Mouse (Mus musculus) embryo, embryonic 11 days (tissue): ENCODE data around the gene 2410137M14Rik.
A peak's percentile ranks its signal among the peaks of the same experiment; 100 is the strongest.

Experiments
- DNase-seq: peaks from one replicate; pipeline ENCODE4 v3.0.0-alpha.2; 2015

The 2410137M14Rik gene

DNA sequence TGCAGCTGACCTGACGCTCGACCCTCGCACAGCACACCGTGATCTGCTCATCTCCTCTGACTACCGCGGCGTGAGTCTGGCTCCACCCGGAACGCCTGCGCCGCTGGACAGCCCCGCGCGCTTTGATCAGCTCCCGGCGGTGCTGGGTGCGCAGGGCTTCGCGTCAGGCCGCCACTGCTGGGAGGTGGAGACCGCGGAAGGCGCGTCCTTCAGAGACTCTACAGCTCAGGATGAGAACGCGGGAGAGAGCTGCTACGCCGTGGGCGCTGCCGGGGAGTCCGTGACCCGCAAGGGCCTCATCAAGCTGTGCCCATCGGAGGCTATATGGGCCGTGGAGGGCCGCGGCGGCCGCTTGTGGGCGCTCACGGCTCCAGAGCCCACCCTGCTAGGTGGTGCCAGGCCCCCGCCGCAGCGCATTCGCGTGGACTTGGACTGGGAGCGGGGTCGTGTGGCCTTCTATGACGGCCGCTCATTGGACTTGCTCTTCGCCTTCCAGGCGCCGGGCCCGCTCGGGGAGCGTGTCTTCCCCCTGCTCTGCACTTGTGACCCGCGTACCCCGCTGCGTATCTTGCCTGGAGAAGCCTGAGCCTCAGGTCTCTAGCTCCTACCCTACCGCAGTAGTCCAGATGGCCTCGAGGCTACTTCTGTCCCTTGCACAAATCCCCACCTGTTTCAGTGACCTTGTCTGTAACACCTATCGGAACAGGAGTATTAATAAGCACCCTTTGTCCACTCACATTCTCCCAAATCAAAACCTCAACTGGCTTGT, 33.8 kb downstream of the 2410137M14Rik start:
- peak; percentile 79 for DNase-seq

DNA sequence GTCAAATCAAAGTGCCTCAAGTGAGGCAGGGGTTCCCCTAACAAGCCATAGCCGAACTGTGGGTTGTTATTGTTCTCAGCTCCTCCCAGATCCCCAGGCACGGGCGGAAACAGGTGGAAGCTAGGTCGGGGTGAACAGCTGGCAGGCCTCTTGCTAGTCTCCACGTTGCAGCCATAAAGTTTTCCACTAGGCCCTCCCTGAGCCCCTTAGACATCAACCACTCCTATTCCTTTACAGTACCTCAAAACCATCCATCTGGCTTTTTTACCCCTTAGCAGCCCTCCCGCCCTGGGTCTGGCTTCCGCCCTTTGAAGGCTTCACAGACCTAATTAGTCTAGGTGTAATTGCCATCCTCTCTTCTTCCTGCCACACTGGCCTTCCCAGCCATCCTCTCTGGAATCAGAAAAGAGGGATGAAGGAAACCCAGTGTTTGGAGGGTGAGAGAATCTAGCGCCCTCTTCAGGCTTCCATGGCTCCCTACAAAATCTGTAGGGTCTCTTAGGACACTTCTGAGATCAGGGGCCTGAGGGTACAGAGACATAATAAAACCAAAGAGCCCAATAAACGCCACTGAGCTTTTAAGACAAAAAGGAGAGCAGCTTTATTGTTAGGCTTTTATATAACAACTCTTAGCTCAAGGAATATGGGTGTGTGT, 36.8 kb downstream of the 2410137M14Rik start:
- DNase-seq = peak; percentile 38

DNA sequence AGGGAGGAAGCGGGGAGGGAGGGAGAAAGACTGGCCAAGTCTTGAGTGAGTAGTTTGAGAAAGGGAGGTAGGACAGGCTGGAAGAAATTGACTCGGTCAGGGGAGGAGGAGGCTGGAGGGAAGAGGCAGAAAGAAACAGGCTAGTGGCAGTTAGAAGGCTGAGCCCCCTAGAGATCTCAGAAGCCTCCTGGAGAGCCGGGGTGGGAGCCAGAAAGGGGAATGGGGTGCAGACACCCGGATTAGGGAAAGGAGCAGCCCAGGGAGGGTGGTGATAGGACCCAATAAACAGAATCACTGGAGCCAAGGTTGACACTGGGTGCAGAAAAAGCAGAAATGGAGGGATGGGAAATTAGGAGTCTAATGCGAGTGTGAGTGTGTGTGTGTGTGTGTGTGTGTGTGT, 37.3 kb downstream of the 2410137M14Rik start:
- DNase-seq = no peak

DNA sequence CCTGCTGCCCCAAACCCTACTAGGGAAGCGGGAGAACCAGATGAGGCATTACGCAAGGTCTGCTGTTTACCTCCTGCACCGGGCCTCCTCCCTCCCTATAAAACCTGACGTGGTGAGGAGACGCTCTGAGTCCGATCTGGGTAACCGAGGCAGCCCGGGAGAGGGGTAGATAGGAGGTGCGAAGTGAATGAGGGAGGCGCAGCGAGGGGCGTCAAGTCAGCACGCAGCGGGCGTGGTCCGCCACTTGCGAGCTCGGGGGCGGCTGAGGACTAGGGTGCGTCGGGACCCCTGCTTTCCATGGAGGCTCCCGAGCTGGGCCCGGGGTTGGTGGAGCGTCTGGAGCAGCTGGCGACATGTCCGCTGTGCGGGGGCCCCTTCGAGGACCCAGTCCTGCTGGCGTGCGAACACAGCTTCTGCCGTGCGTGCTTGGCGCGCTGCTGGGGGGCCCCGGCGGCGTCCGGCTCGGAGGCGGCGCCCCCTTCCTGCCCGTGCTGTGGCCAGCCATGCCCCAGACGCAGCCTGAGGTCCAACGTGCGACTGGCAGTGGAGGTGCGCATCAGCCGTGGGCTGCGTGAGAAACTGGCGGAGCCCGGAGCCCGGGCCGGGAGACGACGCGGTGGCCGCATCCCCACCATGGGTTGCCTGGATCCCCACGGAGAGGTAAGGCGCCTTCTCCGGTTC, 38.1 kb downstream of the 2410137M14Rik start, which contains the start of gene Rnf39:
Rnf39 (plus strand) TSS at position 128 of the 681 bp plus-strand sequence.
- DNase-seq = peak; percentile 12

DNA sequence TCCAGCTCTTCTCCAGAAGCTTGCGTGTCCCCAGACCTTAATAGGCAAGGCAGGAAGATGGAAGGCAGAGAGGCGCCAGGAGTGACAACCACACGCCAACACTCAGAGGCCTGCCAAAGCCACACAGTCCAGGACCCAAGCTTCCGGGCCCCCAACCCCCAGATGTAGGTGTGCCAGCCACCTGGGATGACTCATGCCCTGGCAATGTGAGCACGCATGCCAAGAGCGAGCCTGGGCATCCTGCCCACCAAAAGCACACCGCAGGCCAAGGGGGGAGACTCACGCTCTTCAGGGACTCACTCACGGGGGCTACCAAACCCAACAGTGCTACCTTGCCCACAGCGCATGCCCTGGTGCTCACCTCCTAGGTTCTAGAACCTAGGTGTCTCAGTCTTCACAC, 38.6 kb downstream of the 2410137M14Rik start:
- DNase-seq = no peak

DNA sequence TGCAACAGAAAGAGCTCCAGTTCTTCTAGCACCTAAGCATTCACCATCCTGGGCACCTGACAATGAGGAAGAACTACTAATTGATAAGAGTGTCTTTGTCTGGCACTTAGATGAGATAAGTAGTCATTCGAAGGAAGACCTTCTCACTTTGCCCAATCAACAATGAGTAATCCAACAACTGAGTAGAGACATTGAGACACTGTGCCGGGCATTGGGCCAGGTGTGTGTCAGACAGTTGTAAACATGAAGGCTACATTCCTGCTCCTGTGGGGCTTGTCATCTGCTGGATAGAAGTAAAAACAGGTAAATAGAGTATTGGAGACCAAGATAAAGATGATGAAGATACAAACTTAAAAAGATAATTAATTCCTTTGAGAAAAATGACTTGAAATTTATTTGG, 43.0 kb downstream of the 2410137M14Rik start:
- DNase-seq = no peak

DNA sequence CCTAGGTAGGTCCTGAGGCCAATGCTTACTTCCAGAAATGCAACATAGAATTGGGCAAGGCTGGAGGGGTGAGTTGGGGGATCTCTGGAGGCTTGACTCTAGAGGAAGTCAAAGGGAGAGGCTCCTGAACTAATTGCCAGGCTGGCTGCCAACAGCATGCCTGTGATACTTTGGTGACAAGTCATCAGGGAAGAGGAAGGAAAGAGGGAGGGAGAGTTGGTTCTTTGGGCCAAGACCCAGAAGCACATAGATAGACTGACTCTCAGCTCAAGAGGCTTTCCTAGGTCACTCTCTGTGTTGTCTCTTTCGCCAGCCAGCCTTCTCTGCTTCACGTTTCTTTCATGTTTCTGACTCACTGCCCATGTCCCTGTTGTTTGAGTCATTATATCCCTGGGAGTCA, 49.2 kb downstream of the 2410137M14Rik start:
- no peak for DNase-seq

DNA sequence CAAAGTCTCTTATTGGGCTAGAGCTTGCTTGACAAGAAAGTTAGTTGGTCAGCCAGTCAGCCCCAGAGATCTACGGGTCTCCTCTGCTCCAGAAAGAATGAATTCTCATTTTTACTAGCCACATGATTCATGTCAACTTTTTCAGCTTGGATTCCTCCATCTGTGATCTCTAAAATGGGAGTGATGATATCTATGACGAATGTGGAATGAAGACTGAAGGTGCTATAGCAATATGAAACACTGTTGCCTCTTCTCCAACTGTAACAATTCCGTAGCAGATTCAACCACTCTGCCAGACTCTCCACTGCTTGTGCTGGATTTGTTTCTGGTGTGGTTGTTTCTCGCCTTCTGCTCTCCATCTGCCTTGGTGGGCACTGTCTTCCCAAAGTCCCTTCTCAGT, 49.9 kb downstream of the 2410137M14Rik start:
- no peak for DNase-seq

DNA sequence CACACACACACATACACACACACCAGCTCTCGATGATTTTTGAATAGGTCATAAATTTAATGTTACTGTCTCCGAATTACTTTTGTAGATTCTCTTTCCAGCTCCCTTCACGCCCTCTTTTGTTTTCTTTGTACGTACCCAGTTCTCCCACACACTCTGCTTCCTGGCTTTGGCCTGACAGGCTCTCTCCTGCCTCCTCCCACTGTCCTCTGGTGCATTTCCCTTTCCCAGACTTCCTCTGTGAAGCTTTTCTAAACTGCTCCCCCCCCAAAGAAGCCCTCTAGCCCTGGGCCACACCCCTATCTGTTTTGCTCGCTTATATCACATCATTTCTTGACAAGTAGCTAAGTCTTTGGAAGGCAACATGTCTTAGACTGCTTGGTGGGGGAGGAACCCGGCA, 50.8 kb downstream of the 2410137M14Rik start:
- no peak for DNase-seq

DNA sequence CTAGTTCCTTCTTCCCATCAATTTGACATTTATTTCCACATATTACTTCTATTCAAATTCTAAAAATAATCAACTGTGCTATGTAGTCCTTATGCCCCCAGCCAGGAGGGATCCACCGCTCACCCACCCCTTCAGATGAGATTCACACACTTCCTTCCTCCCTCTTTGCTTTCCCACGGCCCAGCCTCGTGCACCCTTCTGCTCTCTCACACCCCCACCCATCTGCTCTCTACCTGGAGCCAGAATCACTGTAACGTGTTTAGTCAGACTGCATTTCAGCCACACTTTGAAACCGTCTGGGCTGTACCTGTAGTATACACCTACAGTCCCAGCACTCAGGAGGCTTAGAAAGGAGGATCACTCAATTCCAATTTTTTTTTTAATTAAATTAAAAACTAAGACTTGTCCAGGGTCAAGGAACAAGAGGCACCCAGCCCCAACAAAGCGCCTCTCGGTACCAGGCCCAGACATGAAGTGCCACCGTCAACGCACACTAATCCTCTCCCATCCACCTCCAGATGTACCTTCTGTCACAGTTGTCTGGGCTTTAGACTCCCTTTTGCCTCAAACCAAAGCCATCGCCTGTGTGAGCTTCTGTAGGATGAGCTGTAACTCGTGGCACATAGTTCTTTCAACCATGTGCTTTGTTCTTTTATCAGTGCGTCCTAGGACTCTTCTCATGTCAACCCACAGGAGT, 51.7 kb downstream of the 2410137M14Rik start:
- no peak for DNase-seq
